Mouse (Mus musculus) erythroblast, embryonic 14.5 days (primary cell): ENCODE measurements around the gene Rab38.

Source experiments
- GATA1 ChIP-seq: IDR thresholded peaks from 2 replicates; pipeline ENCODE4 v1.6.1; 2012; ENCODE audit warnings: low read length, inconsistent platforms, mixed read lengths
- TAL1 ChIP-seq: IDR thresholded peaks from 3 replicates; pipeline ENCODE4 v1.6.1; 2012; ENCODE audit warnings: low read length, inconsistent platforms, mixed read lengths

GRCm38 (mm10) chr7:88453234-88453633 lies 23.2 kb downstream of the Rab38 start:
- TF ChIP-seq TAL1 (no peak), GATA1 (no peak)
